Mouse (Mus musculus) monocyte, adult 2 months (primary cell): ENCODE data around the gene Notch2.

ENCODE experiments used
- DNase-seq, 2 experiments: peaks; one replicate each; pipeline ENCODE4 v3.0.0; 2022; ENCODE audit warnings: low spot score in 2 of 2, low read depth in 1 of 2

Gene Notch2

DNA sequence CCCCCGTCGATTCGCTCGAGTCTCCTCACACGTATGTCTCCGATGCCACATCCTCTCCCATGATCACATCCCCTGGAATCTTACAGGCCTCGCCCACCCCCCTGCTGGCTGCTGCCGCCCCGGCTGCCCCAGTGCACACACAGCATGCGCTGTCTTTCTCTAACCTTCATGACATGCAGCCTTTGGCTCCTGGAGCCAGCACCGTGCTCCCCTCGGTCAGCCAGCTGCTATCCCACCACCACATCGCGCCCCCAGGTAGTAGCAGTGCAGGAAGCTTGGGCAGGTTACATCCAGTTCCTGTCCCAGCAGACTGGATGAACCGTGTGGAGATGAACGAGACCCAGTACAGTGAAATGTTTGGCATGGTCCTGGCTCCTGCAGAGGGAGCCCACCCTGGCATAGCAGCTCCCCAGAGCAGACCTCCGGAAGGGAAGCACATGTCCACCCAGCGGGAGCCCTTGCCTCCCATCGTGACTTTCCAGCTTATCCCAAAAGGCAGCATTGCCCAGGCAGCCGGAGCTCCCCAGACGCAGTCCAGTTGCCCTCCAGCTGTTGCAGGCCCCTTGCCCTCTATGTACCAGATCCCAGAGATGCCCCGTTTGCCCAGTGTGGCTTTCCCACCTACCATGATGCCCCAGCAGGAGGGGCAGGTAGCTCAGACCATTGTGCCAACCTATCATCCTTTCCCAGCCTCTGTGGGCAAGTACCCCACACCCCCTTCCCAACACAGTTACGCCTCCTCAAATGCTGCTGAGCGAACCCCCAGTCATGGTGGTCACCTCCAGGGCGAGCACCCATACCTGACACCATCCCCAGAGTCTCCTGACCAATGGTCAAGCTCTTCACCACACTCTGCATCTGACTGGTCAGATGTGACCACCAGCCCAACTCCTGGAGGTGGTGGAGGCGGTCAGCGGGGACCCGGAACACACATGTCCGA, 133.4 kb downstream of the Notch2 start:
- DNase-seq: no peak

DNA sequence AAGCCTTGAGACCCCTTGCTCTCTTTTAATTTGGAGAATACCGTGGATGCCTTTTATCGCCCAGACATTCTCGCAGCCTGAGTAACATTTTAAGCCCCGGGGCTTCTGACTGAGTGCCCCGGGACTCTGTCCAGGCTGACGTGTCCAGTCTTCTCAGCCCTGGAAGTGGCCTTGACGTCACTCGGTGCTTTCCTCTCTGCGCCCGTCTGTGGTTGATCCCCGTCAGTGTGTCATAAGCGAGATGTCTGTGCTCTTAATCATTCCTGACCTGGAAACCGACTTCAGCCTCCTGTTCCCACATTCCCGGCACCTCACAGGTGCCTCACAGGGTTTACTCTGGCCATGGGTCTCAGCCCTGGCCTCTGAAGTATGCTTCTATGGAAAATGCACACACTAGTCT, 134.4 kb downstream of the Notch2 start:
- DNase-seq: no peak

DNA sequence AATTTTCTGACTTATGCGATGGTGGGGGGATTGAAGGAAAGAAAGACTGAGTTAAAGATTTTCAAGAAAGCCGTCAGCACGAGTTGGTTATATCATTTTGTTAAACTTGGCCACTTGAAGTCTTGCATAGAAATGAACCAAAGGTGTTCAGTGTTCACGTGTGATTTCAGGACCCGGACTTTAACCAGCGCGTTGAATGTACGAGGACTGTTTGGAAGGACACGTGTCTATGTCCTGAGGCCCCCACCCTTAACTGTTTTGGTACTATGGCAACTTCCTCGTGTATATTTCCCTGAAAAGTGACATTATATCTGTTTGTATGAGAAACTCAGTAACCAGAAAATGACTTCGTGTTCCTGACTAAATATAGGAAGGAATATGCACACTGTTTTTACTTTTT, 136.6 kb downstream of the Notch2 start:
- no peak for DNase-seq

DNA sequence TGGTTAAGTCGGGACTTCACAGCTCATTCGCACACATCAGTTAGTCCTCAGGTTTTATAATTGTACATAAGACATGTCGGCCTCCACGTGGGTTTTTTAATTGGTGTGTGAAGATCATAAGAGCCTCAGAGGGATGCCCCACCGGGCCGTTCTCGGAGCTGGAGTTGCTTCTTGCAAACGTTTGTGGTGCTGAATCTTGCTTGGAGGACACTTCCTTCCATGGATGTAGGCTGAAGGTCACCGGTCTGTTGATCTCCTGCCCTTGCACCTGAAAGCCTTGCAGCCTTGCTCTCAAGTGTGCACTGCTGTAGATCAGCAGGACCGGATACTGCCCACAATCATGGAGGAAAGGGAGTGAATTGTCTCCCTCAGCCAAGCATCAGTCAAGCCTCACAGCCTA, 137.7 kb downstream of the Notch2 start:
- no peak for DNase-seq

DNA sequence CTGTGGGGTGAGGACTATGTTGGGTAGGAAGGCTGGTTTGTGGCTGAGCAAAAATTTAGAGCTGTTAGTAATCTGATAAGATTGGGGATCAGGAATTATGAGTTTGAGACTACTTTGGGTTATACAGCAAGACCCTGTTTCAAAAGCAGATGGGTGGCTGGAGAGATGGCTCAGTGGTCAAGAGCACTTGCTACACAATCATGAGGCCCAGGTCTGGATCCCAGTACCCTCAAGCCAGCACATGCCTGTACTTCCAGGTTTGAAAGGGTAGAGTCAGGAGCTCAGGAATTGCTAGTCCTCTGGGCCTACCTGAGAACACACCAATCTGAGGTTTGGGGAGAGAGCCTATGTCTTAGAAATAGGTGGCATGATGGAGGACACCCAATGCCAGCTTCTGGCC, 140.1 kb downstream of the Notch2 start:
- no peak for DNase-seq

DNA sequence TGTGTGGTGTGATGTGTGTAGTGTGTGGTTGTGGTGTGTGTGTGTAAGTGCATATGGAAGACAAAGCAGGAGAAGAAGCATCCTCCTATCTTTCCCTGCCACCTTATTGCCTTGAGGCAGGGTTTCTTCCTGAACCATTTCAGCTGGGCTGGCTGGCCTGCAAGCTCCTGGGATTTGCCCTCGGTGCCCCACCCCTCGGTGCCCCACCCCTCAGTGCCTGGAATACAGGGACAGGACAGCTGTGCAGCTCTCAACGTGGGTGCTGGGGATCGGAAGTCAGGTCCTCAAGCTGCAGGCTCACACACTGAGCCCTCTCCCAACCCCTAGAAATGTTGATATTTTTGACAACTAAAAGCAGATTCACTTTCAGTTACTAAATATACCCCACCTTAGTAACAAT, 142.8 kb downstream of the Notch2 start:
- DNase-seq: no peak

DNA sequence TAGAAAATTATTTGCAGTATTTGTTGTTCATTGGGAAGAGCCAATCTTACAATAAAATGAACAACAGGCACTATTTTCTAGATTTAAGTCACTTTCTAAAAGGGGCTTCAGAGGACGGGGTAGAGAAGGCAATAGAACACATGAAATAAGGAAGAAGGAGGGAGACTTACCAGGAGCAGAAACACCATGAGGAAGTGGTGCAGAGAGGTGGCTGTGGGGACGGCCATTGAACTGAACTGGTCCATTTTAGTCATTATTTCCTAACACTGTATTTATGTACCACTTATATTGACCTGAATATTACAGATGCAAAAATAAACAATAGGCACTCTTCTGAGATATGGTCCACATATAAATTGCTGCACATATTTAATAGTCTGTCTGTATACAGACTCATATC, 143.7 kb downstream of the Notch2 start:
- no peak for DNase-seq

DNA sequence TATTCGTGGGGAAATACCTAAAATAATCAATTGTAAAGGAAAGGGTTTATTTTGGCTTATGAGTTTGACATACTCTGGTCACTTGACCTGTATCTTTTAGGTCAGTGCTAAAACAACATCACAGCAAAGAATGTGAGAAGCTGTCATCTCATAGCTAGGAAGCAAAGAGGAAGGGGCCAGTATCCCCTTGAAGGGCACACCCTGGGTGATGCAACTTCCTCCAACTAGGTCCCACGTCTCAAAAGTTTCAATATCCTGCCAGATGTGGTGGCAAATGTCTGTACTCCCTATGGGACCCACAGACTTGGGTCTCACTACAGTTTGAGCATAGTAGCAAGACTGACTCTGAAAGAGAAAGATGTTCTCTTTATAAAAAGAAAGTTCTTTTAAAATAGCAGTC, 144.3 kb downstream of the Notch2 start:
- DNase-seq: no peak

DNA sequence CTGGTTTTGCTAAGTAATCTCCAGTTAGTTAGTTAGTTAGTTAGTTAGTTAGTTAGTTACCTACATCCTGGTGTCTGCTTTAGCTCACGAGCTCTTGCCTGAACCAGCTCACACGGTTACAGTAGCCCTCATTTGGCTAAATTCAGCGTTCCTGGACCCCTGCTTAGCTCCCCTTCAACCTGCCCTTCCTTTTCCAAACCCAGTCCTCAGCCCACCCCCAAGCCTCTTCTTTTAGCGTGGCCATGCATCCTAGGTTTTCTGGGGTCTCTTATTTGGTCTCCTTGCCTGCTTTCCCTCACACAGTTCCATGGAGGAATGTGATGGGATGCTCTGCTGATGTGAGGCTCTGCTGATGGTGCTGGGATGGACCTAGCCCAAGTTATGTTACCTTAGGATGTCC, 145.3 kb downstream of the Notch2 start:
- DNase-seq: no peak

DNA sequence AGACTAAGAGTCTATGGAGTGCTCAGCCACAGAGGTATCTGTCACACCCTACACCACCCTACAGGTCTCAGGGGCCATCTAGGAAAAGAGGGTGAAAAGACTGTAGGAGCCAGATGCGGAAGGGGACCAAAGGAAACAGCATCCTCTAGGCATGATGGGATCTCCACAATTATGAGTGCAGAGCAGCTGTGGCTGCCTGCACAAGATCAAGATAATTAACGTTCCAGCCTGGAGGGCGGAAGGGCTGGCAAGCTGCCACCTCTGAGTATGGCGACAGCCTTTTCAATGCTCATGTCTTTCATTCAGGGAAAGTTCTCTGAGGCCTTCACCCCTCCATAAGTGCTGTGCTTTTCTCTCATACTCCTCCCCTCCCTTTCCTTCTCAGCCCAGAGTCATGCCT, 146.0 kb downstream of the Notch2 start:
- no peak for DNase-seq

DNA sequence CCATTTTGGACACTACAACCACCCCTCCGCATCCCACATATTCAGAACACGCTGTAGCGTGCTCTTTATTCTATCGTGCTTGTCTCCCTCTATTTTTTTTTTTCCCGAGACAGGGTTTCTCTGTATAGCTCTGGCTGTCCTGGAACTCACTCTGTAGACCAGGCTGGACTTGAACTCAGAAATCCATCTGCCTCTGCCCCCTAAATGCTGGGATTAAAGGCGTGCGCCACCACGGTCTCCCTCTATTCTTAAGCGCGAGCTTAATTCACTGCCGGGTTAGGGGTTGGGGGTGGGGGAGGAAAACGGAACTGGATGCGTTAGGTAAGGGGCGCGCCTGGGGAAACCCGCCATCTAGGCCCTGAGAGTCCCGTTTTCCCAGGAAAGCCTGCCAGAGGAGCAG, 147.0 kb downstream of the Notch2 start, which contains the start of gene Adam30:
TSS of gene Adam30 (plus strand) at position 301 of the 400 bp plus-strand sequence.
- DNase-seq: no peak

DNA sequence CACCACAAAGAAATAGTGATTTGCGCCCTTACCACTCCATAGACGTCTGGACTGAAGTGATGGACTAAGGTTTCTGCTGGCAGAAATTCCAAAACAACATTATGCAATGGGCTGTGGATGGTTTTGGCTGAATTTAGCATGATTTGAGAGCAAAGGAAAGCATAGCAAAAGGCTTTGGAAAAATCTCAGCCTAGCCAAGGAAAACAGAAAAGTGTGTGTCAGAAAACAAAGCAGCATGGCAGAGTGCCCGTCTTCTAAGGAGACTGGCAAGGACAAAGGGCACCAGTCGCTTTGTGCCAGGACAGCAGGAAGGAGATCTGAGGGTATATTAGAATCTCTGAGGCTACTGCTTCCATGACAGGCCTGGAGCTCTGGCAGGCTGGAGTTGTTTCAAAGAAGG, 165.0 kb downstream of the Notch2 start:
- DNase-seq: no peak

DNA sequence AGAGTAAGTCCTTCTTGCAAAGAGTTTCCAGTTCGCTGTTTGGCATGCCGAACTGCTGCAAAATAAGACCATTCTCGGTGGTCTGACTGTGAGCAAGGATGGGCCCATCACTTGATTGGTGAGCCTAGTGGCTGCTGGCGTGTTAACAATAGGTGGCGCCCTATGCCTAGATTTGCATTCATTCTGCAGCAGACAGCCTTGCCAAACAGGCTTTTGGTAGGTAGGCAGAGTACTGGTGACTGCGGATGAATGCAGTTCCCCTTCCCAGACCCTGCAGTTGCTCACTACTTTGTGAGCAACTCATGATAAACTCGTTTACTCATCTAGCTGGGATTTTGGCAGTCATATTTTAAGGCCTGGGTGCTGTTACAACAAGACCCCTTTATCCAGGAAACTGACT, 167.5 kb downstream of the Notch2 start:
- DNase-seq: no peak

DNA sequence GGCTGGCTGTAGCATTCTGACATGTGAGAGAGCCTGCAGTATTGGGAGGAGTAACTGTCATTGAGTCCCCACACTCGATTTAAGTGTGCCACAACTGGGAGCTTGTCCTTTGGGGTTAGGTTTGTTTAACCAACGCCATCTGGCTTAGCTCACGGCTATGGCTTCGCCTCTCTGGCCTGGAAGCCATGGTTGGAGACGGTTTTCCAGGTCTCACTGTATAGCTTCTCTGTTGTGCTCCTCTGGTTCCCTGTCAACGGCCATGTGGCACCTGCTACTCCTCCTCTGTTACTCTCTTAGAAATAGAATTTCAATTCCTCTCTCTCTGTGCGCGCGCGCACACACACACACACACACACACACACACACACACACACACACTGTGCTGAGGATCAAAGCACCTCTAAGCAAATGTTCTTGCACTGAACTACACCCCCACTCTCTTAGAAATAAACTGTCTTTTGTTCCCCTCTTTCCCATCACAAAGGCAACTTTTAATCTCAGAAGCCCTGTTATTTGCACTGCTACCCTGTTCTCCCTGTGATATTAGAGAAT, 171.9 kb downstream of the Notch2 start:
- no peak for DNase-seq

DNA sequence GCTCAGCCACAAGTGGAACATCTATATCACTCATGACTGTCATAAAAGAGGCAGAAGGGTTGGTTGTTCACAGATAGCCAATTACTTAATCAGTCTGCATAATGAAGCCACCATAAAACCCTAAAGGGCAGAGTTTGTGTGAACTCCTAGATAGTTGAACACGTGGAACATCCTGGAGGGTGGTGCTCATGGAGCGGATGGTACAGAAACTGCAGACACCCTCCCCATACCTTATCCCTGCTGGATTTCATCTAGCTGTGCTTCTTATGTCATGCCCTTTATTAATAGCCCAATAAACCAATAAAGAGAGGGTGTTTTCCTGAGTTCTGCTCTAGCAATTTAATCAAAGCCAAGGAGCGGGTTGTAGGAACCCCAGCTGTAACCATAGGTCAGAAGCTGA, 174.4 kb downstream of the Notch2 start:
- no peak for DNase-seq

DNA sequence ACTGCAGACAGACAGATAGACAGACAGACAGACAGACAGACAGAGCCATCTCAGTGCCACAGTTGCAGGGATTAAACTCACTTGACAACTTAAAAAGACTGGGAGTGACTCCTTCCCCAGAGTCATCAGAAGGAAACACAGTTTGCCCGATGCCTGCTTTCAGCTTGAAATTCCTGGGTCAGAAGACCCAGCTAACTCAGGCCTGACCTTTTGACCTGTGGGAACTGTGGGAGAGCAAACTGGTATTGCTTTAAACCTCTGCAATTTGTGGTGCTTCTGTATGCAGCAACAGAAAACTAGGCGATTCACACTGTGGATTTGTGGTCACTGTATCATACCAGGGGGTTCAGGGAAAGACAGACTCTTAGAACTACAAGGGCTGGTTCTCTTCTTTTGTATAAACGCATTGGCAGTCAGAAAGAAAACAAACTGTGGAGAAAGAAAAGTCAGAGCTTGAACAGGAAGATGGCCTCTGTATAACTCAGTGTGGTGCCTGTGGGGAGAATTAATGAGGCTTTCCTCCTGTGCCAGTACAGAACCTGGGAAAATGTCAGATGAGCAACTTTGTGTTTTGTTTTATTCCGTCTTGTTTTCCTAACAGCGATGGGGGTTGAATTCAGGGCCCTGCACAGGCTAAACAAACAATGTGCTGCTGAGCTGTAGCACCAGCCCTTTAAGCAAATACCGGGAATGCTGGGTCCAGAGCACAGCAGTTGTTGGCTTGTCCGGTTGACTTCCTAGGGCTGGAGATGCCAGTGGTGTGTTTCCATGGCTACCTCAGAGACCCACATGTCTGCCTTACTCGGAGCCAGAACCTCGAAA, 184.6 kb downstream of the Notch2 start:
- DNase-seq: no peak

DNA sequence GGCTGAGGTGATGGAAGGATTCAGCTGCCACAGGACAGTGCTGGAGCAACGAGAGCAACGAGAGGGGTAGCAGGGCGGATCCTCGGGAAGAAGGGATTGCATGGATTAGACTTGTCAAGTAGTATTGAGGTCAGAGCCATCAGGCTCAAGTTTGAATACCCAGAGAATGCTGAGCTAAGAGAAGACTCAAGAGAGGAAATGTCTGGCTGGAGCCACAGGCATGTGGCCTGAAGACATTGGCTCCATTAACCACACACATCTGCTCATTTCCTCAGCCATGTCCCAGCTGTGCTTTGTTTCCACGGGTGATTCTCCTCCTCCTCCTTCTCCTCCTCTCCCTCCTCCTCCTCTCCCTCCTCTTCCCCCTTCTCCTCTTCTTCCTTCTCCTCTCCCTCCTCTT, 186.4 kb downstream of the Notch2 start:
- no peak for DNase-seq
